Mouse (Mus musculus) induced T-regulatory cell, adult 2 months (primary cell): ENCODE results near the gene Neurl4.
"Not testable (repeated sequence)": the region's sequence is repeated elsewhere in the genome, so short reads cannot be mapped to it uniquely, and the experiment has no call there.

ENCODE experiments used
- DNase-seq: peaks from one replicate; pipeline ENCODE4 v3.0.0-alpha.2; 2012; ENCODE audit warnings: low read depth

The Neurl4 gene

GRCm38 (mm10) chr11:69900471-69901405 lies at the start of gene Neurl4, which contains the start of gene 2810408A11Rik:
Gene Neurl4, plus strand, starts transcription at chr11:69901072.
Gene 2810408A11Rik, minus strand, starts transcription at chr11:69900987.
- DNase-seq = peak; percentile 98

- peak; percentile 40 for DNase-seq
These were observed 46.9 kb upstream of the Neurl4 start for GRCm38 (mm10) chr11:69853994-69854393.

GRCm38 (mm10) chr11:69854680-69855079 lies 46.2 kb upstream of the Neurl4 start:
- no peak for DNase-seq

- peak; percentile 61 for DNase-seq
These were observed 45.5 kb upstream of the Neurl4 start for GRCm38 (mm10) chr11:69855347-69855746.

- DNase-seq = no peak
These were observed 42.5 kb upstream of the Neurl4 start, which contains the start of gene Tnk1 for GRCm38 (mm10) chr11:69858113-69858998. Gene Tnk1, minus strand, starts transcription at chr11:69858730.

GRCm38 (mm10) chr11:69863729-69864128 lies 37.1 kb upstream of the Neurl4 start:
- not testable (repeated sequence) for DNase-seq

GRCm38 (mm10) chr11:69864138-69864860 lies 36.6 kb upstream of the Neurl4 start:
- no peak for DNase-seq

- no peak for DNase-seq
These were observed 35.3 kb upstream of the Neurl4 start for GRCm38 (mm10) chr11:69865561-69865960.

GRCm38 (mm10) chr11:69867335-69867734 lies 33.5 kb upstream of the Neurl4 start:
- DNase-seq = no peak

GRCm38 (mm10) chr11:69870289-69871069 lies 30.4 kb upstream of the Neurl4 start:
- no peak for DNase-seq

- no peak for DNase-seq
These were observed 29.1 kb upstream of the Neurl4 start for GRCm38 (mm10) chr11:69871822-69872221.

GRCm38 (mm10) chr11:69872451-69872850 lies 28.4 kb upstream of the Neurl4 start:
- DNase-seq = no peak

GRCm38 (mm10) chr11:69876186-69876585 lies 24.7 kb upstream of the Neurl4 start:
- peak; percentile 73 for DNase-seq

- DNase-seq = peak; percentile 94
These were observed 24.0 kb upstream of the Neurl4 start for GRCm38 (mm10) chr11:69876867-69877266.

GRCm38 (mm10) chr11:69877878-69878277 lies 23.0 kb upstream of the Neurl4 start, which contains the start of gene Tmem95:
Gene Tmem95, minus strand, starts transcription at chr11:69878018.
- no peak for DNase-seq

- DNase-seq = no peak
These were observed 22.5 kb upstream of the Neurl4 start for GRCm38 (mm10) chr11:69878399-69878798.

- DNase-seq = no peak
These were observed 21.9 kb upstream of the Neurl4 start for GRCm38 (mm10) chr11:69878952-69879351.

GRCm38 (mm10) chr11:69879711-69880110 lies 21.2 kb upstream of the Neurl4 start:
- no peak for DNase-seq

- peak; percentile 88 for DNase-seq
These were observed 20.4 kb upstream of the Neurl4 start for GRCm38 (mm10) chr11:69880506-69880852.

GRCm38 (mm10) chr11:69880853-69881603 lies 19.8 kb upstream of the Neurl4 start, which contains the start of gene Kctd11:
Gene Kctd11, minus strand, starts transcription at chr11:69881406.
- peak; percentile 82 for DNase-seq
